Mouse (Mus musculus): ENCODE results near the gene Ptpn14. TPM values are rescaled to one million over a fixed set of nuclear protein-coding genes. Genes with fewer than 3 reads are reported as not detected.

Gene Ptpn14
- total and polyA plus RNA-seq, 3 experiments = 11.7 to 19.4 (median 17.7) TPM

- no peak for DNase-seq
Observed at GRCm38 (mm10) chr1:189770516-189770915, 42.4 kb downstream of the Ptpn14 start.

DNA sequence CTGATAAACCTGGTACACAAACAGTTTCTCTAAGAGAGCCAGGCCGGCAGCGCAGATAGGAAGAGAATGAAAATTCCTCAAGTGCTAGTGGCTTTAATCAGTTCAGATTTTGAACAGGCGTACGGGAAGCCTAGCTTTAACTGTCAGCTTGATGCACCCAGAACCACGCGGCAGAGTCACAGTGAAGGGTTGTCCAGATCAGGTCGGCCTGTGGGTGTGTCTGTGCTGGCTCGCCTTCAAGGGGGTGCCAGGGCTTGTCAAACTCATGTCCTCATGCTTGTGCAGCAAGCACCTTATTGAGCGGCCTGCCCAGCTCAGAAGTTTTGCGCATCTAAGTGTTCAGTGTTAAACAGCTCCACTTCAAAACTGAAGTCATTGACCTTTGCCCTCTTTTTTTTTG lies 44.6 kb downstream of the Ptpn14 start:
- no peak for DNase-seq

DNA sequence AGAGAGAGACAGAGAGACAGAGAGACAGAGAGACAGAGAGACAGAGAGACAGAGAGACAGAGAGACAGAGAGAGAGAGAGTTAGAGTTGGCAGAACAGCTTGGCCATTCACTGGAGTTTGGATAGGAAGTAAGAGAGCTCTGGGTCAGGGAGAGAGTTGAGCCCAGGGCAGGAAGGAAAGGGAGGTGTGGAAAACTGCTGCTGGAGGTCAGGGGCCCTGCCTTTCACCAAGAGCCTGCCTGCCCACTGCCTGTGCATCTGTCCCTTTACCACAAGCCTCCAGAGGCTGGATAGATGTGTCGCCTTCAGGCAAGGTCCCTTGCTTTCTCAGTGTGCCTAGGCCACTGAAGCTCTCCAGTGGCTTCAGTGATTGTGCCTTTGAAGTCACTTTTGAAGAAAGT lies 46.7 kb downstream of the Ptpn14 start:
- no peak for DNase-seq

GRCm38 (mm10) chr1:189777207-189777606 lies 49.1 kb downstream of the Ptpn14 start:
- no peak for DNase-seq

GRCm38 (mm10) chr1:189778343-189778742 lies 50.3 kb downstream of the Ptpn14 start:
- DNase-seq = no peak

DNA sequence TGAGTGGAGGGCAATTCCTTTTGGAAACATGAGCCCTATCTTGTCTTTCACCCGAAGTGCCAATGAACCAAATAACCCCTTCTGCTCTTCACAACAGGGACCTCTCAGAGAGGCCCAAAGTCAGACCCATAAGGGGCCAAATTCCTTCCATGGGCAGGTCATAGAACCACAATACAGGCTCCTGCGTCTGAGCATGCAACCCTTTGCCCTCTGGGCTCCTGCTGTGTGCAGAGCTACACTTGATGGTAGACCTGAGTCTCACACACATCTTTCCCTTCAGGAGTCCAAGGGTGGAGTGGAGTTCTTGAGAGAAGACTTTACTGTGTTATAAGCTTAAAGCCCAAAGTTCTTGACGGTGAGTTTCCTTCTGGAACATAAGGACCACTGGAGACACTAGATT lies 51.2 kb downstream of the Ptpn14 start:
- no peak for DNase-seq

DNA sequence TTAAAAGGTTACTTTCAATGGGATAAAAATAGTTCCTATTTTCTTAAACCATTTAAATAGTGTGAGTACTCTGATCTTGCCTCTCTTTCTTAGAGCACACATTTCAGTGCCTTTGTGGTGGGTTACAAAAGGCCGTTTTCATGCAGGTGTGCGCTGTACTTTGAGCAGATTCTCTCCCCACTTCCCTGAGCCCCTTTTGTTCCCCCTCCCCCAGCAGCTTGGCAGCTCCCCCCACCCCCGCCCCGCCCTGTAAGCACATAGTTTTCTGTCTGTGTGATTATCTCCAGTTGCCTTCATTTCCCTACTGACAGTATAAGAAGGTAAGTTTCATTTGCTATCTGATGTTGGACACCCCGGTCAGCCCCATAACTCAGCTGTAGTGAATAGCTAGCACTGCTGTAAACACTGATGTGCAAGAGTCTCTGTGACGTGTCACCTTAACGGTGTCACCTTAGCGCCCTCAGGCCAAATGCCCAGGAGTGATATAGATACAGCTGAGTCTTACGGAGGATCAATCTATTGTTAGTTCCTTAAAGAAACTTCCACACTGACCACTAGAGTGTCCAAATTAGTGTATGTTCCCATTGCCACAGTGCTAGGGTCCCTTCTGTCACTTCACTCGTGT lies 53.8 kb downstream of the Ptpn14 start:
- no peak for DNase-seq

DNA sequence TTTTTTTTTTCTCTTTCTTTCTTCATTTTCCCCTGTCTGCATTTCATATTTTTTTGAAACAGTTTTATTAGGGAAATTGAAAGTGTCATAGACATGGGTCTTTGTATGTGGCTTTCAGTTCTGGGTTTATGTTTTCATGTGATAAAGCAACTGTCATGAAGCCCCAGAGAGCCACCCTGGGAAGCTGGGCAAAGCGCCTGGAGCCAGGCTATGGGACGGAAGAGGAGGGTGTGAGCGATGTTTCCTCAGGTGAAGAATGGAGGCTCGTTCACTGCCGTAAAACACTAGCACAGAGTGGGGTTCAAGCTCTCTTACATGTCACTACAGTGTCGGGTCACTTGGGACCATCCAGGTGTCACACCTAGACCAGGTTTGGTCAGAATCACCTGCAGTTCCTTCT lies 54.6 kb downstream of the Ptpn14 start:
- DNase-seq = no peak

DNA sequence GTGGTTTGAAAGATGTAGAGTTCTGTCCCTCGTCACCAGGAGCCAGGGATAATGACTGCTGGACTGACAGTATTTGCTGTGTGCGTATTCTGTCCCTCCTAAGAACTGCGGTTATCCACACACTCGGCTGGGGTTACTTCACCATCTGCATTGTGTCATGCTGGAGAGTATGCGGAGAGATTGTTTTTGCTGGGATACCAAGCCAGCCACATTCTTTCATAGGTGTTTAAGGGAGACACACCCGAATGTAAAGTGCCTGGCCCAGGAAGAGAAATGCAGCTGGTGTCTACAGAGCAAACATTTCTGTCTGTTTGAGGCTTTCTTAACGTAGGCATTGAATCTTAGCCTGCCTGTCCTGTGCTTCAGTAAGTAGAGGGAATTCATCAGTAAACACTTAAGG lies 56.4 kb downstream of the Ptpn14 start:
- DNase-seq = no peak

- no peak for DNase-seq
Observed at GRCm38 (mm10) chr1:189786707-189787485, 58.8 kb downstream of the Ptpn14 start.

GRCm38 (mm10) chr1:189789545-189789944 lies 61.5 kb downstream of the Ptpn14 start:
- DNase-seq = no peak

DNA sequence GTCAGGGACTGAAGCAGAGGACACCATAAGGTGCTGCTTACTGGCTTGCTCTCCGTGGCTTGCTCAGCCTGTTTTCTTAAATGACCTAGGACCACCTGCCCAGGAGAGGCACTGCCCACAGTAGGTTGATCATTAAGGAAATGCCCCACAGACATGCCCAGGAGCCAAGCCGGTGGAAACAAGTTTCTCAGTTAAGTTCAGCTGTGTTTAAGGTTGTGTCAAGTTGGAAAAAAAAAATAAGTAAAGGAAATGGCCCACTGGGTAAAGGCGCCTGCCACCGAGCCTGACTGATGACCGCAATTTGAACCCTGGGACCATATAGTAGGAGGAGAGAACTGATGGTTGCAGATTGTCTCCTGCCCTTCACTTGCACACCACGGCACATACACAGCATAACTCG lies 62.6 kb downstream of the Ptpn14 start:
- no peak for DNase-seq

DNA sequence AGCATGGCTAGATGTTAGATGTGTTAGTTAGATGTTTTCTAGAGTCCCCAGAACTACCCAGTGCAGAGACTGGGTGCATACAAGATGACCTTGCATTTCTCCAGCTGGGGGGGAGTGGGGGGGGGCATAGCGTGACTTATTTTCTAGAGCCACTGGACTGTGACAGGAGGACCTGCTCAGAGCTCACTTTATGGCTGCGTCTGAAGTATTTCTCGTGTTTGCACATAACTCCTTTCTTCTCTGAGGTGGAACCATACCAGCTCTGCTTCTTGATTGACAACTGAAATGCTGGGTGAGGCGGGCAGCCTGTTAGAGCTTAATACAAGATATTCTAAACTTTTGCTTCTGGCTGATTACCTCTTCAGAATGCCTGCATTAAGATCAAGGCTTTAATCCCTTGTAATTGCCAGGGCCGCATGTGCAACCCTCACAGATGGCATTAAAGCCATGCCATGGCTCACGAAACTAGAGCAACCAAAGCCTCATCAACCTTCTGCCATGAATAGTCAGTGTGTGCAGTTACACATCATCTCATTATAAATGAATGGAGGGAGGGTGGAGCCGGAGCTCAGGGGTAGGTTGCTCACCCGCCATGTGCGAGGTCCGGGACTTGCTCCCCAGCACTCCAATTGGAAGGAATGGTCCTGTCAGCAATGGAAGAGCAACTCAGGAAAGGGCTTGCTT lies 63.6 kb downstream of the Ptpn14 start:
- DNase-seq = no peak

GRCm38 (mm10) chr1:189792560-189793195 lies 64.6 kb downstream of the Ptpn14 start:
- DNase-seq = no peak

- no peak for DNase-seq
Observed at GRCm38 (mm10) chr1:189798949-189799348, 70.9 kb downstream of the Ptpn14 start.

GRCm38 (mm10) chr1:189800211-189800961 lies 72.3 kb downstream of the Ptpn14 start:
- peak; percentile 12 for DNase-seq

DNA sequence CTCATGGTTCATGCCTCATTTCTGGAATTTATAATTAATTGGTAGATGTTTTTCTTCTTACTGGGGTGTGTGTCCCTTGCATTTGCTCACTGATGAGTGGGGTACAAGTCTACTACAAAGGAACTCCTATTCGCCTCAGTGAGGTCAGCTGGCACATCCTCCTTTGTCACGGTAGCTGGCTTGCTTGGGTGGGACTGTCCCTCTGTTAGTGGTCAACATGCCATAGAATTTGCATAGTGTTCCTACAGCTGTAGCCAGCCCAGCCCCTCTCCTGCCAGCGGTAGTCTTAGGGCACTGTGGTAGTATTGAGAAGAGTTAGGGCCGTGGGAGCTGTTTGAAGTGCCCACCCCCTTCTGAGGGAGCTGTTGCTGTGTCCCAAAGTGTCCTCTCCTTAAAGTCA lies 73.2 kb downstream of the Ptpn14 start:
- no peak for DNase-seq

GRCm38 (mm10) chr1:189802575-189802974 lies 74.5 kb downstream of the Ptpn14 start:
- DNase-seq = no peak

DNA sequence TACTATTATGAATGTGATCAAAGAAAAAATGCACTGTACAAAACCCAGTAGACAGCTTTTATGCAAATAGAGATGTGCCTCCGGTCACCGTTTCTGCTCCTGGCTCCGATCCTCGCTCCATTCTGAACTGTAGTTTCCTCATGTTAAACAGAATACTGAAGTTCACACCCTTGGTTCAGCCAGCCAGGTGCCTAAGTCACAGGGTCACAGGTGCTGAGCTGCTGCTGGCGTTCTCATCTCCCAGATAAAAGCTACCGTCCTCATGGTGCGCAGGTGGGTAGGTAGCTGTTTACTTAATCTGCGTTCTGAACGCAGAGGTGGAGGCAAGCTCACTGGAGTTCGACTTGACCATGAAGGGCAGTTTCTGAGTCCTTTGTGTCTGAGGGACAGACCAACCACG lies 75.7 kb downstream of the Ptpn14 start:
- no peak for DNase-seq

GRCm38 (mm10) chr1:189806533-189807297 lies 78.6 kb downstream of the Ptpn14 start:
- no peak for DNase-seq

GRCm38 (mm10) chr1:189808015-189808414 lies 79.9 kb downstream of the Ptpn14 start:
- peak; percentile 27 for DNase-seq

Measured in adrenal gland, adult 2 months (tissue).